Mouse (Mus musculus) olfactory bulb, adult 2 months (tissue): ENCODE measurements around the gene Cwc22. TPM values are rescaled to one million over a fixed set of nuclear protein-coding genes. Genes with fewer than 3 reads are reported as not detected.

ENCODE experiments used
- H3K27ac ChIP-seq: fragments of 200-500 bp; 2 replicates; pipeline ENCODE4 v1.5.1; 2012; ENCODE audit warnings: low read depth, low read length; ENCODE audit not compliant: insufficient read depth
- H3K4me1 ChIP-seq: fragments of 200-500 bp; 2 replicates; pipeline ENCODE4 v1.6.1; 2012; ENCODE audit warnings: low read length; ENCODE audit not compliant: control insufficient read depth, insufficient read depth
- H3K4me3 ChIP-seq: fragments of 200-500 bp; 2 replicates; pipeline ENCODE4 v1.5.1; 2012; ENCODE audit warnings: mild to moderate bottlenecking, low read depth, low read length, moderate library complexity; ENCODE audit not compliant: insufficient read depth
- CTCF ChIP-seq: fragments of 200-500 bp; IDR thresholded peaks from 2 replicates; pipeline ENCODE4 v1.5.1; 2012; ENCODE audit warnings: low read depth, mild to moderate bottlenecking, low read length, moderate library complexity; ENCODE audit not compliant: insufficient read depth
- POLR2A ChIP-seq: fragments of 200-500 bp; IDR thresholded peaks from 2 replicates; pipeline ENCODE4 v1.6.1; 2012; ENCODE audit warnings: mild to moderate bottlenecking, low read depth, low read length, moderate library complexity; ENCODE audit not compliant: insufficient read depth
- WGBS: fragments of 180-500 bp; shearing (Covaris S2); methylation state at CpG from one replicate; pipeline ENCODE4 v1.1.7; 2018; 5-methylcytosine and 5-hydroxymethylcytosine counted together
- polyA plus RNA-seq: library from polyadenylated mRNA; stranded (reverse); fragments of >200 nt; gene quantifications from 2 replicates; pipeline ENCODE4 v1.2.4, GENCODE M21; 2012; ENCODE audit warnings: low replicate concordance; ENCODE audit not compliant: missing spikeins, insufficient read depth, insufficient read length

The Cwc22 gene
- polyA plus RNA-seq, 1 experiment: not detected

GRCm38 (mm10) chr2:77888826-77889225 is 57.3 kb downstream of the Cwc22 start:
- Histone ChIP-seq H3K27ac (no peak overlapping the region), H3K4me1 (no peaks in the 10 kb centered on the region), H3K4me3 (no peak overlapping the region)
- no peak for TF ChIP-seq POLR2A
- TF ChIP-seq CTCF: no peak
- 76% methylated on average over 2 of the region's 2 CpGs for WGBS

GRCm38 (mm10) chr2:77888056-77888455 is 58.1 kb downstream of the Cwc22 start:
- Histone ChIP-seq H3K27ac (no peak overlapping the region), H3K4me3 (no peak overlapping the region), H3K4me1 (no peaks in the 10 kb centered on the region)
- TF ChIP-seq POLR2A: no peak
- TF ChIP-seq CTCF: no peak
- 91% methylated on average over 6 of the region's 6 CpGs for WGBS

GRCm38 (mm10) chr2:77887166-77887565 is 59.0 kb downstream of the Cwc22 start:
- TF ChIP-seq CTCF (no peak), POLR2A (no peak)
- WGBS: 96% methylated on average over 4 of the region's 4 CpGs
- Histone ChIP-seq H3K4me3 (no peak overlapping the region), H3K27ac (no peak overlapping the region), H3K4me1 (no peaks in the 10 kb centered on the region)

- WGBS: 76% methylated on average over 10 of the region's 10 CpGs
- Histone ChIP-seq H3K4me3 (no peak overlapping the region), H3K4me1 (no peaks in the 10 kb centered on the region), H3K27ac (no peak overlapping the region)
- TF ChIP-seq CTCF (no peak), POLR2A (no peak)
These were observed 60.6 kb downstream of the Cwc22 start for GRCm38 (mm10) chr2:77885491-77886130.

GRCm38 (mm10) chr2:77885036-77885435 is 61.1 kb downstream of the Cwc22 start:
- 95% methylated on average over 6 of the region's 6 CpGs for WGBS
- no peak overlapping the region for H3K4me3 ChIP-seq
- TF ChIP-seq POLR2A (no peak), CTCF (no peak)
- no peaks in the 10 kb centered on the region for H3K4me1 ChIP-seq
- no peak overlapping the region for H3K27ac ChIP-seq

GRCm38 (mm10) chr2:77884491-77884890 is 61.7 kb downstream of the Cwc22 start:
- 96% methylated on average over 3 of the region's 3 CpGs for WGBS
- no peak for TF ChIP-seq CTCF

GRCm38 (mm10) chr2:77882961-77883360 is 63.2 kb downstream of the Cwc22 start:
- no peaks in the 10 kb centered on the region for H3K4me1 ChIP-seq
- TF ChIP-seq POLR2A: no peak
- TF ChIP-seq CTCF: no peak
- H3K4me3 ChIP-seq: no peak overlapping the region
- H3K27ac ChIP-seq: no peak overlapping the region
- WGBS: 86% methylated on average over 4 of the region's 4 CpGs

More at GRCm38 (mm10) chr2:77884491-77884890, 61.7 kb downstream of the Cwc22 start:
- Histone ChIP-seq H3K27ac (no peak overlapping the region), H3K4me3 (no peak overlapping the region), H3K4me1 (no peaks in the 10 kb centered on the region)

- 91% methylated on average over 5 of the region's 5 CpGs for WGBS
- TF ChIP-seq CTCF (no peak), POLR2A (no peak)
- Histone ChIP-seq H3K4me1 (no peaks in the 10 kb centered on the region), H3K4me3 (no peak overlapping the region), H3K27ac (no peak overlapping the region)
These were observed 64.6 kb downstream of the Cwc22 start for GRCm38 (mm10) chr2:77881301-77882199.

- no peak overlapping the region for H3K27ac ChIP-seq
- H3K4me1 ChIP-seq: no peaks in the 10 kb centered on the region
- WGBS: 91% methylated on average over 1 of the region's 1 CpGs
- TF ChIP-seq POLR2A (no peak), CTCF (no peak)
- no peak overlapping the region for H3K4me3 ChIP-seq
These were observed 65.8 kb downstream of the Cwc22 start for GRCm38 (mm10) chr2:77880351-77880750.
